Mouse (Mus musculus): ENCODE measurements around the gene Ube2dnl2. TPM values are rescaled to one million over a fixed set of nuclear protein-coding genes. Genes with fewer than 3 reads are reported as not detected.

Ube2dnl2 gene
- total RNA-seq (2015) (not detected in 2 replicates), total RNA-seq (2017) (not detected in 2 replicates)

DNA sequence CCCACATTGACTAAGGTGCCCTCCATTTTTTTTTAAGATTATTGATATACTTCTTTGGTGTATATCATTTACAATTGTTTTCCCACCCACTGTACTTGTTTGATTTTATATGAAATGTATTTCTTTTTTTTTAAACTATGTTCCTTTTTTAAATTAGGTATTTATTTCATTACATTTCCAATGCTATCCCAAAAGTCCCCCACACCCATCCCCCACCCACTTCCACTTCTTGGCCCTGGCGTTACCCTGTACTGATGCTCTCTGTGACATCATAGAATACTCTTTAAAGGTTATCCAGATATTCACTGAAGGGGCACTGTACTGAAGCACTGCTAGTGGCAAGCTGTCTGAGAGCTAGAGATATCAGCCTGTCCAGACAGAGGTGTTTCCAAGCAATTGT is at the start of gene Ube2dnl2:
TSS of gene Ube2dnl2 (plus strand) at position 301 of the 400 bp plus-strand sequence.
- ATAC-seq (ENCODE audit: poor library complexity, severe bottlenecking), result no peak

GRCm38 (mm10) chrX:114895489-114895888 is 11.9 kb upstream of the Ube2dnl2 start:
- ATAC-seq (ENCODE audit: poor library complexity, severe bottlenecking), result no peak

- no peak for ATAC-seq (ENCODE audit: poor library complexity, severe bottlenecking)
These were observed 9.9 kb upstream of the Ube2dnl2 start for GRCm38 (mm10) chrX:114897506-114897905.

- no peak for ATAC-seq (ENCODE audit: poor library complexity, severe bottlenecking)
These were observed 4.0 kb upstream of the Ube2dnl2 start for GRCm38 (mm10) chrX:114903391-114903790.

DNA sequence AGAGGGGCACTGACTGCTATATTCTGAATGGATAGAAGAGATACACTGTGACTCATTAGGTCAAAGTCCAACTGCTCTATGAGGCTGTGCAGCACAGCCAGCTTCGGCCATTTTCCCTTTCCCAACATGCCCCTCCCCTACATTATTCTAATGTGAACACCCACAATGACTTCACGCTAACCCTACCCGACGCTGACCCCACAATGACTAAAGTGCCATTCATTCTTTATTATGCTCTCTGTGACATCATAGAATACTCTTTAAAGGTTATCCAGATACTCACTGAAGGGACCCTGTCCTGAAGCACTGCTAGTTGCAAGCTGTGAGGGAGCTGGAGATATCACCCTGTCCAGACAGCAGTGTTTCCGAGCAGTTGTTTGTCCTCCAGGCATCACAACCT is 2.7 kb upstream of the Ube2dnl2 start, which contains the start of gene Ube2dnl1:
TSS of gene Ube2dnl1 (plus strand) at position 301 of the 400 bp plus-strand sequence.
- ATAC-seq (ENCODE audit: poor library complexity, severe bottlenecking), result no peak

DNA sequence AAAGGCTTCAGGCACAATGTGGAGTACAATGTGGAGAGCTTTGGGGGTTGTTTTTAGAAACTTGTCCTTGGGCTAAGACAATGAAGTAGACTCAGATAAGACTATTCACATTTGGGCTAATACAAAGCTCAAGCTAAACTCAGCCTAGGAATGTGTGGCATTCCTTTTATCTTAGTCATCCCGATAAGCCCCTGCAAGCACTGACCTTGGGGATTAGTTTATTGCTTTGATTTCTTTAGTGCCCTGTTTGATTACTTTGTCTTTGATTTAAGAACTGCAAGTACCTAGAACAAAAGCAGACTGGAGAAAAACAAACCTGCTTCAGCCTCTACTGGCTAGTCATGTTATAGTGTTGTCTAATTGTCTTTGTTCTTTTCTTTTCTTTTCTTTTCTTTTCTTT is 47.7 kb downstream of the Ube2dnl2 start:
- ATAC-seq (ENCODE audit: poor library complexity, severe bottlenecking), result no peak

Other genes starting within 250 kb of the Ube2dnl2 start
- gene Ube2dnl1, start 2.6 kb upstream of the Ube2dnl2 start, total RNA-seq (2015), result not detected in 2 replicates
- not detected in 2 replicates for gene Ube2dnl1, start 2.6 kb upstream of the Ube2dnl2 start, total RNA-seq (2017)

Measured in megakaryocyte, adult 5-6 weeks (primary cell).